Mouse (Mus musculus) thymus, postnatal 4 days (tissue): ENCODE measurements around the gene Tmem234.

Source experiments
- DNase-seq: peaks from one replicate; pipeline ENCODE4 v3.0.0; 2021

Gene Tmem234

DNA sequence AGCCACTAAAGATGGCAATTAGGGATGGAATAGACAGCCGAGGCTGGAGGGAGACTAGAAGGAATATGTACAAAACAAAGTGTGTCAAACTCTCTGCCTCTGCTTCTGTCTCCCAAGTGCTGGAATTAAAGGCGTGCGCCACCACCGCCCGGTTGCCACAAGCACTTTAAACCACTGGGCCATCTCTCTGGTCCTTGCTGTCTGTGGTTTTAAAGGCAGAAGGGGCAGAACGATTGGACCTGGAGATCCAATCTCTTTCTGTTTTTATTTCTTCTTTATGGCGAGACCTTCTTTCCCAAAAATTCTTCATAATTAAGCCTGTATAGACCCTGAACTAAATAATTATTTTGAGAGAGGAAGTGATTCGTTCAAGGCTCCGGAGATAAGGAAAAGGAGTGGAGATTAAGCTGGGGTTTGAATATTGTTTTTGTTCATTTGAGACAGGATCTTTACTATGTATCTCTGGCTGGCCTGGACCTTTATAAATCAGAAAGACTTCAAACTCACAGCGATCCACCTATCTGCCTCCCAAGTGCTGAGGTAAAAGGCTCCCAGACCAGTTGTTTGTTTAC is 72.5 kb downstream of the Tmem234 start:
- DNase-seq, result no peak
